Mouse (Mus musculus) gonadal fat pad, adult 2 months (tissue): ENCODE measurements around the gene 6030445D17Rik. TPM values are rescaled to one million over a fixed set of nuclear protein-coding genes. Genes with fewer than 3 reads are reported as not detected.

ENCODE experiments used
- DNase-seq: peaks from one replicate; pipeline ENCODE4 v3.0.0-alpha.2; 2012; ENCODE audit warnings: low read depth
- polyA plus RNA-seq: library from polyadenylated mRNA; depleted of rRNA; stranded (reverse); fragments of >200 nt; gene quantifications from 2 replicates; pipeline ENCODE4 v1.2.3, GENCODE M21; 2012; rRNA removed

6030445D17Rik gene
- 0.43 and 0.46 TPM in 2 replicates for polyA plus RNA-seq

DNA sequence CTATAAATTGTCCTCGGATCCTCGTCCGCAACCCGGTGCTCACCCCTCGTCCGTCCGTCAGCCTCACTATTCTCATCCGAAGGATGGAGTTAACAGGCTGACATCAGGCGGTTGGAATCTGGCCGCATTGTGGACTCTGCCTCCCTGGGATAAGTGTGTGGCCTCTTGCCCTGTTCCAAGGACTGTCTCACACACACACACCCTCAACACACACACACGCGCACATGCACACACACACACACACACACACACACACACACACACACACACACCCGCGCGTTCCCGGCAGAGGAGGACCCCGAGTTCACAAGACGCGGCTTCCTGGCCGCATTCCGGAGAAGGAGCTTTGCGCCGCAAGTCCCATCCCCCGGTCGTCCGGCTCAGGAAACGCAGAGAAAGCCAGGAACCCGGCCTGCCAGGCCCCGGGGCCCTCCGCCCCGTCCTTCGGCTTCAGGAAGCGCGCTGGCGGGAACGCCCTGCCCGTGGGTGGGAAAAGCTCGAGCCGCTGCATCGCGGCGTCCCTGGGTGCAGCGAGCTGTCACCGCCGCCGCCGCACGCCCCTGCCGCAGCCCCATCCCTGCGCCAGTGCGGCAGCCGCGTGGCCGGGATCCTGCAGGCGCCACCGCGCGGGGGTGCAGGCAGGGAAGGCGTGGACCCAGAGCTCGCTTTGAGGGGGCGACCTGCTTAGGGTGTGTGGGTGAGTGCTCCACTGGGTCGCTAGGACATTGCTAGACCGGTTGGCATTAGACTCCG lies at the start of gene 6030445D17Rik:
6030445D17Rik (plus strand) TSS at position 165 of the 753 bp plus-strand sequence.
- no peak for DNase-seq

DNA sequence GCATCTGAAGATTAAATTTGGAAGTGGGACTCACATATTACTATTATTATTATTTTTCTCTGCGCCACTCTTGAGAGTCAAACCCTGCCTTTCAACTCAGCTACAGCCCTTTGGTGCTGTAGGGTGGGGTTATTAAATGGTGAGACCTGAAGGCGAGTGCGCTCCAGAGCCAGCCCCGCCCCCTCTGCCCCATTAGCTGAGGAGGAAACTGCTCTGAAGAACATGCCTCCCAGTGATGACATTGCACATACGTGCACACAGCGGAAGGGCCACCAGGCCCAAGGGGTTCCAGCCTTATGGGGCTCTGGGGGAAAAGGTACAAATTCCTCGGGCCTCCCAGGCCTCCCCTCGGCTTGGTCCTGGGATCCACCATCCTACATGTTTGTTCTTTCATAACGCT lies 46.6 kb upstream of the 6030445D17Rik start:
- no peak for DNase-seq

DNA sequence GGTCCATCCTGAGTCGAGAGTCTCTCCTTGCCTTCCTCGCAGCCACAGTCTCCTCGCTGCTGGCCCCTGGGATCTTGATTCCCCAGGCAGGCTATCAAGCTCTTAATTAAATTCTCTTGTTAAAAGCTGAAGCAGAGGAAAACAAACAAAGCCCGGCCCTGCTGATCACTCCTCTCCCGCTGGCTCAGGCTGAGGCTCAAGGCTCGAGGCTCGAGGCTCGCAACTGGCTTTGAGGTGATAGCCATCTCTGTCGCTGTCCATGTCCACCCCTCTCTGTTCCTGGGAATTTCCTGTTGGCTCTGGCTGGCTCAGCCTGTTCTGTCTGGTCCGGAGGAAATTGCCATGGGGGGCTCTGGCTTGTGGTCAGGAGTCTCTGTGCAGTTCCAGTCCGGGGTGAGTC lies 43.1 kb upstream of the 6030445D17Rik start:
- no peak for DNase-seq

DNA sequence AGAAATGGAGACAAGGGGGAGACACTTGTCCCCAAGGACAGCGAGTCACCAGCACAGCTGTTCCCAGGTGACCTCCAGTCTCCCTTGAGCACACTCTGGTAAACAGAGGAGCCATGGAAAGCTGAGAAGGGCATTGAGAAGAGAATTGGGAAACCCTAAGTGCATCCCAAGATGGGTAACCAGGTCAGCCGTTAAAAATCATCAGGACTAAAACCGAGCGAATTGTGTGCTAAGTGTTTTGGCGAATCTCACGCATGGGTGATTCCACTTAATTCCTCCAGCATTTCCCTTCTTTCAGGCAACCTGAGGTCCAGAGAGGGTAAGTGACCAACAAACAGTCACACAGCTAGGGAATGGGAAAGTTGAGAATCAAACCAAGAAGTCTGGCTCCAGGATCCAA lies 42.7 kb upstream of the 6030445D17Rik start:
- no peak for DNase-seq

- DNase-seq = no peak
Measured at GRCm38 (mm10) chr4:136423224-136423623, 38.8 kb upstream of the 6030445D17Rik start, which contains the start of gene Htr1d. Gene Htr1d (plus strand): TSS chr4:136423524.

GRCm38 (mm10) chr4:136424120-136424999 lies 37.7 kb upstream of the 6030445D17Rik start:
- no peak for DNase-seq

DNA sequence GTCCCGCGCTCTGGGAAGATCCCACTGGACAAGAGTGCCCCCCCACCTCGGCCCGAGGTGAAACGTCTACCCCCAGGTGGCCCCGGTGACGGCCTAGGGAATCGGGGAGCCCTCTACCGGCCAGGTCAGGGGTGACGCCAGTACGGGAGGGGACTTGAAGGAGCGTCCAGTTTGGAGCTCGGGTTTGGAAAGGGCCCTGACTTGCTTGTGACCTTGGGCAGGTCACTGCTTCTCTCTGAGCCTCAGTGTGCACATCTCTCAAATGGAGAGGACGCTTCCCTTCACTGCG lies 37.1 kb upstream of the 6030445D17Rik start:
- DNase-seq = no peak

DNA sequence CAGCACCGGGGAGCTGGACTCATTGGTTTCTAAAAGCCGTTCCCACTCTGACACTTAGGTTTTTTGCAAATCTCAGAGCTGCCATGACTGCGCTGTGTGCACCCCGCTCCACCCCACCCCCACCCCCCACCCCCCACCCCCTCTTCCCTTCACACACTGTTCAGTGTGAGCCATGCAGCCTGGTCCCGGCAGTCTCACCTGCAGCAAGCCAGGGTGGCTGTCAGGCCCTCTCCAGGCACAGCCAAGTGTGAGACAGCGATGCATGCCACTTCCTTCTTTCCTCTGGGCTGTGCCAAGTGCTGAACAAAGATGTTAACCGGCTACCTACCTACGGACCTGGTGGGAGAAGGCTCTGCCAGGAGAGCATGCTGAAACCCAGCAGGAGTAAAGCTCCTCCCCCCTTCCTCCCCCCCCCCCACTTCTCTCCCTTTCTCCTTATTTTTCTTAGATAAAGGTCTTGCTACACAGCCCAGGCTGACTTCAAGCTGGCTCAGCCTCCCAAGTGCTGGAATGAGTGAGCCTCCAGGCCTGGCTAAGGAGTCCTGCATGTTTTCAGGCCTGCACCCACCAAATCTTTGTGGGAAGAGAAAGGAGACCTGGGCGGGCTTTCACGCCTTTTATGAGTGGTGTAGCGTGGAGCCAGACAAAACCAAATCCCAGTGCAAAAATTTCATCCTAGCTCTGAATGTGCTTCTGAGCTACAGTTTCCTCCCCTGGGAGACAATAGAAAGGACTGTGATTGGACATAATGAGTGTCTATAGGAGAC lies 31.3 kb upstream of the 6030445D17Rik start:
- DNase-seq = peak; percentile 14

DNA sequence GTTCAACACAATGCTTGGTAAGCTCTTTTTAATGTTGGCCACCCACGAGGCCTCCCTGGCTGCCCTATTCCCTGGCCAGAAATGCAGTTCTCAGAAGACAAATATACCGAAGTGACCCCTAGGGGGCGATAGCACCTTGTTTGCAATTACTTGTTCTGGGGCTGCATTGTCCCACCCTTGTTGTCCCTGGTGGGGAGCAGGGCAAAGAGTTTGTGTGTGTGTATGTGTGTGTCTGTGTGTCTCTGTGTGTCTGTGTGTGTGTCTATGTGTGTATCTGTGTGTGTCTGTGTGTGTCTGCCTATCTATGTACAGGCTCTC lies 30.7 kb upstream of the 6030445D17Rik start:
- peak; percentile 20 for DNase-seq

DNA sequence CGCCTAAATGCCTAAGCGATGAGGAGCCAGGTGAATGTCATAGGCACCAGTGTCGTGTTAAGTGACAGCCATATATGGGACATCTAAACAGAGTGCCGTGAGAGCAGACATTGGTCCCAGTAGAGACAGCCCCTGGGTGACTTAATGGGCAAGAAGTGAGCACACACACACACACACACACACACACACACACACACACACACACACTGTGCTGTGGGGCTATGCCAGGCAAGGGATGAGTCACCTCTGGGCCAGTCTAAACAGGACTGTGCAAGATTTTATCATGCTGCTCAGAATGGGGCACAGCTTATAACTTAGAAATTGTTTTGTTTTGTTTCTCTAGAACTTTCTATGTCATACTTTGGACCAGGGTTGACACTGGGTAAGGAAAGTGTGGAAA lies 28.0 kb upstream of the 6030445D17Rik start:
- DNase-seq = peak; percentile 38

GRCm38 (mm10) chr4:136439106-136439505 lies 22.9 kb upstream of the 6030445D17Rik start:
- peak; percentile 92 for DNase-seq

- no peak for DNase-seq
Measured at GRCm38 (mm10) chr4:136441354-136442043, 20.6 kb upstream of the 6030445D17Rik start.

DNA sequence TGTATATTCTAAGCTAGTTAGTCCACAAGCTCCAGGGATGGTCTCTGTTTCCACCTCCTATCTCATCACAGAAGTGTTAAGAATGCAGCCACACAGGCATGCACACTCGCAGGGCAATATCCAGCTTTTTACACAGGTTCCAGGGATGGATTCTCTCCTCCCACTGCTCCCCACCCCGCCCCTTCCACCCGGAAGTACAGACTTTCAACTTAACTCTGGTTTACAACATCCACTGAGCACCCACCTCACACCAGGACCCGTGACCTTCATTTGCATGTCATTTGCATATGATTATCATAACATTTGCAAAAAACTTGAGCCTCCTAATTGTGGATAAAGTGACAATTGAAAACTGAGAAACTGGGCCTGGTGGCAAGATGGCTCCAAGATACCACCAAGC lies 17.5 kb upstream of the 6030445D17Rik start:
- DNase-seq = no peak

DNA sequence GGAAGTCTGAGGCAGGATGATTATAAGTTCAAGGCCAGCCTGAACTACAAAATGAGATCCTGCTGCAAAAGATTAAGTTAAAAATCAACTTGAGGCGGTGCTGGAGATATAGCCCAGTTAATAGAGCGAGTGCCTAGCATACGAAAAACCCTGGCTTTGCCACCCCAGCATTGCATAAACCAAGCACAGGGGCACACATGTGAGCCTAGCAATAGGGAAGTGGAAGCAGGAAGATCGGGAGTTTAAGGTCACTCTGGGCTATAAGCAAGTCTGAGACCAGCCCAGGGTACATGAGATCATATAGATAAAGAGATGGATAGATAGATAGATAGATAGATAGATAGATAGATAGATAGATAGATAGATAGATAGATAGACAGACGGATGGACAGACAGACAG lies 12.3 kb upstream of the 6030445D17Rik start:
- no peak for DNase-seq

- no peak for DNase-seq
Measured at GRCm38 (mm10) chr4:136450271-136450670, 11.8 kb upstream of the 6030445D17Rik start.

GRCm38 (mm10) chr4:136451564-136451963 lies 10.5 kb upstream of the 6030445D17Rik start:
- DNase-seq = no peak

DNA sequence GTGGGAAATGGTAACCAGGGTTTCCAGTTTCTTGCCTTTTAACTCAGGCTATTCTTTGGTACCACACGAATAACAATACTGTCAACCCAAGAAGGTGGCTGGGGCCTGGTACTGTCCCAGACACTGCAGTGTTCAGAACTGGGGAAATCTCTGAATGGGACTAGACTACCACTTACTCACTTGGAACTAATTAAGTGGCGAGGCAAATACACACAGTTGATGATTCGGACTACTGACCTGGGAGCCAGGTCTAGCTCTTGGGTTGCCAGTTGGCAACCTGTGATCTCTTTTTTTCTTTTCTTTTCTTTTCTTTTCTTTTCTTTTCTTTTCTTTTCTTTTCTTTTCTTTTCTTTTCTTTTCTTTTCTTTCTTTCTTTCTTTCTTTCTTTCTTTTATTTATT lies 9.8 kb upstream of the 6030445D17Rik start:
- no peak for DNase-seq

GRCm38 (mm10) chr4:136452792-136453191 lies 9.3 kb upstream of the 6030445D17Rik start:
- DNase-seq = no peak

- peak; percentile 30 for DNase-seq
Measured at GRCm38 (mm10) chr4:136454850-136455260, 7.2 kb upstream of the 6030445D17Rik start.

GRCm38 (mm10) chr4:136456516-136457218 lies 5.4 kb upstream of the 6030445D17Rik start:
- no peak for DNase-seq

GRCm38 (mm10) chr4:136458276-136458675 lies 3.8 kb upstream of the 6030445D17Rik start:
- DNase-seq = no peak
